Mouse (Mus musculus): ENCODE measurements around the gene Nup214. TPM values are rescaled to one million over a fixed set of nuclear protein-coding genes. Genes with fewer than 3 reads are reported as not detected.

Gene Nup214
- 10 to 100 TPM; 63.8 to 64.5 TPM for total RNA-seq (2023)

GRCm38 (mm10) chr2:31974141-31974808, at the start of gene Nup214:
Gene Nup214, plus strand, starts transcription at chr2:31974436.

GRCm38 (mm10) chr2:31950058-31950871, 24.0 kb upstream of the Nup214 start, which contains the start of gene Aif1l:
Gene Aif1l, plus strand, starts transcription at chr2:31950139.

GRCm38 (mm10) chr2:32084111-32084871, 110.1 kb downstream of the Nup214 start, which contains the start of gene Fam78a:
Gene Fam78a, minus strand, starts transcription at chr2:32084857.

GRCm38 (mm10) chr2:32095351-32096121, 121.3 kb downstream of the Nup214 start, which contains the start of gene Plpp7:
Gene Plpp7, plus strand, starts transcription at chr2:32095528.

Other genes with a start within 250 kb of the Nup214 start
- under 1 TPM in 1 of 2 experiments, not detected in 1; 0.16 TPM for gene Qrfp, start 163.9 kb upstream of the Nup214 start, total RNA-seq (2023)
- not detected for gene Fibcd1, start 128.4 kb upstream of the Nup214 start, total RNA-seq (2023)
- not detected for gene Lamc3, start 87.1 kb upstream of the Nup214 start, total RNA-seq (2023)
- gene Aif1l, start 24.3 kb upstream of the Nup214 start, total RNA-seq (2023): under 1 TPM in 1 of 2 experiments, not detected in 1; 0.42 TPM
- 10 to 100 TPM in 1 of 2 experiments, 1 to 10 TPM in 1; 9.5 to 10.8 TPM for gene Fam78a, start 110.4 kb downstream of the Nup214 start, total RNA-seq (2023)
- 1 to 10 TPM in 1 of 2 experiments, under 1 TPM in 1; 0.29 to 1.1 TPM for gene Plpp7, start 121.1 kb downstream of the Nup214 start, total RNA-seq (2023)
- 10 to 100 TPM; 34.2 to 37.2 TPM for gene Prrc2b, start 176.6 kb downstream of the Nup214 start, total RNA-seq (2023)